10 mouse cellular contexts compared by ENCODE assay signal in the genomic region with DNA sequence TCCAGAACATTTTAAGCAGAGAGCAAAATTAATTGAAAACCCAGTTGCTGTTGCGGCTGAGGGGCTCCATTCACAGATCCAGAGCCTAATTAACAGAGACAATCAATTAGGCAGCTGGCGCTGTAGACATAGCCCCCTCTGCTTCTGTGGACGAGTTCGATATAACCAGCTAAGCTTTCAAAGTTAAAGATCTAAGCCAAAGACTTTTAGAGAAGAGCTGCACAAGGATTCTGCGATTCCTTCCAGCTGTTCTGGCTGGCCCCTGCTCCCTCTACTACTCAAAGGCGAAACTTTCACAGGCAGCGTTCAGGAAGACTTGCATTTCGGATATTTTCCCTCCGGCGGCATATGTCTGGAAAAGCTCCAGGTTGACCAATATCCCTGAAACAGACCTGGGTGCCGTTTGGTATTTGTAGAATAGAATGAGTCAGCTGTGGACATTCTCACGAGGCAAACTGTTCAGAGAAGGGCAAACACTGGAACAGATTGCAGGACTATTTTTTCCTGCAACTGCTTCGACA. TPM values are rescaled to one million over a fixed set of nuclear protein-coding genes. Genes with fewer than 3 reads are reported as not detected.
A peak's percentile ranks its signal among the peaks of the same experiment; 100 is the strongest.
DNase-seq lines count a peak whose midpoint lies in the region; ATAC-seq and TF ChIP-seq lines count a peak whose summit lies in the region.
"Had no signal": no experiment of that assay in that cellular context is flagged by ENCODE, and none has a peak within 500 bp of the region (broad histone marks: within the 10 kb centered on the region; RNA-seq: fewer than 3 reads in every experiment).

No protein-coding gene starts in this region.

- ATAC-seq in hindbrain, embryonic 13.5 days (ENCODE audit: low FRiP score), result no peak
- ATAC-seq in hindbrain, embryonic 11.5 days (ENCODE audit: low FRiP score), result no peak
- no peak for ATAC-seq in embryonic facial prominence, embryonic 13.5 days (ENCODE audit: insufficient number of reproducible peaks, insufficient read depth, low FRiP score, low TSS enrichment, low read depth)
- ATAC-seq in lung, embryonic 14.5 days (ENCODE audit: insufficient read depth), result no peak

- 0 out of 2 replicates have a peak overlapping the region, but pooled peaks have one; percentile 4 for H3K4me2 ChIP-seq in hindbrain, embryonic 13.5 days
- H3K4me2 ChIP-seq in hindbrain, embryonic 11.5 days (replicated peaks; ENCODE audit: low read depth, low read length), result no peak overlapping the region
- H3K4me2 ChIP-seq in embryonic facial prominence, embryonic 13.5 days, result peak overlapping the region; percentile 30
- peak overlapping the region; percentile 36 for H3K4me2 ChIP-seq in lung, embryonic 14.5 days

- H3K27ac ChIP-seq in hindbrain, embryonic 13.5 days, result peak overlapping the region; percentile 71
- H3K27ac ChIP-seq in hindbrain, embryonic 11.5 days (ENCODE audit: low read depth, low read length), result no peak overlapping the region
- H3K27ac ChIP-seq in embryonic facial prominence, embryonic 13.5 days, result no peak overlapping the region
- peak overlapping the region; percentile 68; the same call in 1 of the 2 replicates for H3K27ac ChIP-seq in lung, embryonic 14.5 days (ENCODE audit: low read depth)

- no peaks in the 10 kb centered on the region for H3K9me3 ChIP-seq in hindbrain, embryonic 13.5 days
- H3K9me3 ChIP-seq in hindbrain, embryonic 11.5 days (ENCODE audit: control insufficient read depth, low read length), result no peaks in the 10 kb centered on the region
- H3K9me3 ChIP-seq in embryonic facial prominence, embryonic 13.5 days, result no peaks in the 10 kb centered on the region
- no peaks in the 10 kb centered on the region for H3K9me3 ChIP-seq in lung, embryonic 14.5 days (ENCODE audit: low read depth, low read length)
- H3K9me3 ChIP-seq: megakaryocyte, embryonic 14.5 days had no signal

- no peaks in the 10 kb centered on the region for H3K36me3 ChIP-seq in hindbrain, embryonic 13.5 days
- no peaks in the 10 kb centered on the region for H3K36me3 ChIP-seq in hindbrain, embryonic 11.5 days (ENCODE audit: control insufficient read depth, insufficient read depth, low read length)
- no peaks in the 10 kb centered on the region for H3K36me3 ChIP-seq in embryonic facial prominence, embryonic 13.5 days
- H3K36me3 ChIP-seq in lung, embryonic 14.5 days (ENCODE audit: insufficient read depth), result no peaks in the 10 kb centered on the region

- H3K4me3 ChIP-seq in hindbrain, embryonic 13.5 days, result no peak overlapping the region
- no peak overlapping the region for H3K4me3 ChIP-seq in hindbrain, embryonic 11.5 days (ENCODE audit: low read depth, low read length)
- no peak overlapping the region for H3K4me3 ChIP-seq in embryonic facial prominence, embryonic 13.5 days
- H3K4me3 ChIP-seq in lung, embryonic 14.5 days (ENCODE audit: low read depth, low read length), result no peak overlapping the region
- H3K4me3 ChIP-seq: megakaryocyte, embryonic 14.5 days had no signal

- H3K27me3 ChIP-seq in hindbrain, embryonic 13.5 days, result no peaks in the 10 kb centered on the region
- H3K27me3 ChIP-seq in hindbrain, embryonic 11.5 days (ENCODE audit: control insufficient read depth, insufficient read depth, low read length), result no peaks in the 10 kb centered on the region
- no peaks in the 10 kb centered on the region for H3K27me3 ChIP-seq in embryonic facial prominence, embryonic 13.5 days
- H3K27me3 ChIP-seq in lung, embryonic 14.5 days (ENCODE audit: insufficient read depth, low read length), result no peaks in the 10 kb centered on the region

- H3K9ac ChIP-seq in hindbrain, embryonic 13.5 days, result no peak overlapping the region
- H3K9ac ChIP-seq in hindbrain, embryonic 11.5 days (ENCODE audit: low read depth, low read length), result no peak overlapping the region
- no peak overlapping the region for H3K9ac ChIP-seq in embryonic facial prominence, embryonic 13.5 days
- H3K9ac ChIP-seq in lung, embryonic 14.5 days, result peak overlapping the region; percentile 7; the same call in 1 of the 2 replicates

- no peak for TF ChIP-seq CTCF in lung, embryonic 14.5 days (IDR thresholded peaks at IDR 0.05; ENCODE audit: low read depth)

- peaks cover 31% of the 10 kb centered on the region for H3K4me1 ChIP-seq in hindbrain, embryonic 13.5 days (replicated peaks)
- no peaks in the 10 kb centered on the region for H3K4me1 ChIP-seq in hindbrain, embryonic 11.5 days (replicated peaks; ENCODE audit: control insufficient read depth, insufficient read depth, low read length)
- peaks cover 17% of the 10 kb centered on the region for H3K4me1 ChIP-seq in embryonic facial prominence, embryonic 13.5 days
- H3K4me1 ChIP-seq in lung, embryonic 14.5 days (ENCODE audit: insufficient read depth), result 0 out of 2 replicates have a peak, but pooled peaks cover 10% of the 10 kb centered on the region
- H3K4me1 ChIP-seq: megakaryocyte, embryonic 14.5 days had no signal

- WGBS in hindbrain, embryonic 13.5 days, result 45% methylated on average over 13 of the region's 13 CpGs
- 69% methylated on average over 13 of the region's 13 CpGs for WGBS in hindbrain, embryonic 11.5 days
- 33% methylated on average over 13 of the region's 13 CpGs for WGBS in embryonic facial prominence, embryonic 13.5 days
- WGBS in lung, embryonic 14.5 days, result 25% methylated on average over 13 of the region's 13 CpGs

- intact Hi-C loops in heart, postnatal 10 days (cut with DNase I), result no loop called here

- DNase-seq in hindbrain, embryonic 11.5 days (ENCODE audit: low spot score), result no peak
- DNase-seq in Muller cell, postnatal 12 days (ENCODE audit: inconsistent ontology term), result peak; percentile 86
- DNase-seq in lung, embryonic 14.5 days, result peak; percentile 67
- no peak for DNase-seq in T-cell, adult 2 months (ENCODE audit: low spot score)
- no peak for DNase-seq in gastrocnemius, postnatal 10 days
- no peak for DNase-seq in heart, postnatal 10 days
- DNase-seq: thymus, postnatal 4 days had no signal

RNA-seq across cellular contexts. Expression of a gene that starts 45.0 kb away (rescaled TPM):
- 27.3 and 28.3 TPM in 2 replicates for polyA plus RNA-seq in hindbrain, embryonic 13.5 days (2015; fragmentation: Nextera tagmentation; extraction: Ambion mirVana)
- polyA plus RNA-seq in hindbrain, embryonic 11.5 days (2014; fragmentation: Nextera tagmentation; extraction: Ambion mirVana), result 52.6 and 52.7 TPM in 2 replicates
- 27.0 and 27.7 TPM in 2 replicates for polyA plus RNA-seq in embryonic facial prominence, embryonic 13.5 days (2015; fragmentation: Nextera tagmentation; extraction: Ambion mirVana)
- 29.9 and 32.4 TPM in 2 replicates for polyA plus RNA-seq in lung, embryonic 14.5 days (2014; fragmentation: Nextera tagmentation; extraction: Ambion mirVana)
- 10 to 100 TPM; 12.9 to 14.2 TPM for total RNA-seq in gastrocnemius, postnatal 10 days (2021)
- 10 to 100 TPM; 19.7 to 21.5 TPM for total RNA-seq in heart, postnatal 10 days (2021)

Comparison
In these comparisons a context has a peak if more than half of its experiments do, and no peak if none do; other contexts are left out.
1. H3K27ac ChIP-seq: peak in hindbrain, embryonic 13.5 days (single experiment) and lung, embryonic 14.5 days (single experiment); none in hindbrain, embryonic 11.5 days (single experiment) and embryonic facial prominence, embryonic 13.5 days (single experiment).
2. DNase-seq: peak in Muller cell, postnatal 12 days (single experiment) and lung, embryonic 14.5 days (single experiment); none in hindbrain, embryonic 11.5 days (single experiment), T-cell, adult 2 months (single experiment), gastrocnemius, postnatal 10 days (single experiment) and heart, postnatal 10 days (0 of 2).